Mouse (Mus musculus) G1E (cell line): Measurements from ENCODE around the gene Dcaf8.

Source experiments
- CTCF ChIP-seq: IDR thresholded peaks from 2 replicates; pipeline ENCODE4 v1.5.1; 2012; ENCODE audit warnings: low read depth, low read length, inconsistent platforms, mixed read lengths
- GATA1 ChIP-seq: IDR thresholded peaks from 2 replicates; pipeline ENCODE4 v1.6.1; 2012; ENCODE audit warnings: borderline replicate concordance, low read length, inconsistent platforms, mixed read lengths
- GATA2 ChIP-seq: IDR thresholded peaks from 2 replicates; pipeline ENCODE4 v1.6.1; 2012; ENCODE audit warnings: low read depth, low read length, inconsistent platforms, borderline replicate concordance
- POLR2AphosphoS5 ChIP-seq: IDR thresholded peaks from 2 replicates; pipeline ENCODE4 v1.6.1; 2012; ENCODE audit warnings: low read depth, low read length, inconsistent platforms; ENCODE audit not compliant: insufficient replicate concordance
- TAL1 ChIP-seq: conservative IDR thresholded peaks from 2 replicates; pipeline ENCODE4 v1.6.1; 2012; ENCODE audit warnings: low read depth, low read length, inconsistent platforms, mixed read lengths

DNA sequence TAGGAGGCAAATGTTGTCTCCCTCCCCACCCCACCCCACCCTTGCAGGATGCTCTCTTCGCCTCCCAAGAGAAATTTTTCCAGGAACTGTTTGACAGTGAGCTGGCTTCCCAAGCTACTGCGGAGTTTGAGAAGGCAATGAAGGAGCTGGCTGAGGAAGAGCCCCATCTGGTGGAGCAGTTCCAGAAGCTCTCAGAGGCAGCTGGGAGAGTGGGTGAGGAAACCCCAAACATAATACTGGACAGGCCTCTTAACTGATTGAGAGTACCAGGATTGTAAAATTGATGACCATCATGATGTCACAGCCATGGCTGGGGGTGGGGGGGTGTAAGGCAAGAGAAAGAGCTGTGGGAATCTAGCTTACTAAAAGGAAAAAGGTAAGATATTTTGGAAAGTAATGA lies 18.8 kb upstream of the Dcaf8 start:
- TF ChIP-seq GATA2: no peak
- TF ChIP-seq GATA1: no peak
- no peak for TF ChIP-seq CTCF
- no peak for TF ChIP-seq TAL1
- TF ChIP-seq POLR2AphosphoS5: no peak
